Mouse (Mus musculus): Measurements from ENCODE around the gene Doc2a. TPM values are rescaled to one million over a fixed set of nuclear protein-coding genes. Genes with fewer than 3 reads are reported as not detected.

Gene Doc2a
- polyA plus RNA-seq, 1 experiment = not detected

GRCm38 (mm10) chr7:126845516-126845915 is 1.7 kb upstream of the Doc2a start:
- H3K4me3 ChIP-seq (ENCODE audit: low read depth, low read length) = no peak overlapping the region
- 95% methylated on average over 2 of the region's 2 CpGs for WGBS
- H3K27ac ChIP-seq (ENCODE audit: insufficient read depth, low read depth, low read length) = no peak overlapping the region
- H3K36me3 ChIP-seq (ENCODE audit: control insufficient read depth, insufficient read depth, low read length) = no peaks in the 10 kb centered on the region
- TF ChIP-seq CTCF (IDR thresholded peaks at IDR 0.05; ENCODE audit: extremely low read depth, insufficient read length, insufficient replicate concordance, low read depth, low read length) (no peak), POLR2A (IDR thresholded peaks at IDR 0.05; ENCODE audit: low read depth, low read length) (no peak)
- H3K27me3 ChIP-seq (ENCODE audit: control insufficient read depth, insufficient read depth, low read length) = peaks cover 27% of the 10 kb centered on the region
- H3K4me1 ChIP-seq (ENCODE audit: control insufficient read depth, insufficient read depth, insufficient read length, low read length) = peaks cover 7% of the 10 kb centered on the region; the same call in 1 of the 2 replicates

- Histone ChIP-seq H3K4me3 (ENCODE audit: low read depth, low read length) (peak overlapping the region; percentile 53), H3K27me3 (ENCODE audit: control insufficient read depth, insufficient read depth, low read length) (peaks cover 27% of the 10 kb centered on the region), H3K27ac (ENCODE audit: insufficient read depth, low read depth, low read length) (no peak overlapping the region), H3K36me3 (ENCODE audit: control insufficient read depth, insufficient read depth, low read length) (peaks cover 4% of the 10 kb centered on the region), H3K4me1 (ENCODE audit: control insufficient read depth, insufficient read depth, insufficient read length, low read length) (peaks cover 7% of the 10 kb centered on the region; the same call in 1 of the 2 replicates)
- 1% methylated on average over 72 of the region's 74 CpGs for WGBS
- TF ChIP-seq POLR2A (IDR thresholded peaks at IDR 0.05; ENCODE audit: low read depth, low read length) (no peak), CTCF (IDR thresholded peaks at IDR 0.05; ENCODE audit: extremely low read depth, insufficient read length, insufficient replicate concordance, low read depth, low read length) (no peak)
These were observed 494 bp downstream of the Doc2a start for GRCm38 (mm10) chr7:126847421-126848398.

- Histone ChIP-seq H3K27me3 (ENCODE audit: control insufficient read depth, insufficient read depth, low read length) (peaks cover 27% of the 10 kb centered on the region), H3K36me3 (ENCODE audit: control insufficient read depth, insufficient read depth, low read length) (peaks cover 11% of the 10 kb centered on the region), H3K4me1 (ENCODE audit: control insufficient read depth, insufficient read depth, insufficient read length, low read length) (peaks cover 7% of the 10 kb centered on the region; the same call in 1 of the 2 replicates), H3K4me3 (ENCODE audit: low read depth, low read length) (no peak overlapping the region), H3K27ac (ENCODE audit: insufficient read depth, low read depth, low read length) (no peak overlapping the region)
- WGBS = 35% methylated on average over 10 of the region's 10 CpGs
- no peak for TF ChIP-seq POLR2A (IDR thresholded peaks at IDR 0.05; ENCODE audit: low read depth, low read length)
- TF ChIP-seq CTCF (IDR thresholded peaks at IDR 0.05; ENCODE audit: extremely low read depth, insufficient read length, insufficient replicate concordance, low read depth, low read length) = no peak
These were observed 1.6 kb downstream of the Doc2a start for GRCm38 (mm10) chr7:126848794-126849193.

GRCm38 (mm10) chr7:126850161-126850560 is 2.9 kb downstream of the Doc2a start:
- H3K36me3 ChIP-seq (ENCODE audit: control insufficient read depth, insufficient read depth, low read length) = peaks cover 17% of the 10 kb centered on the region
- no peak overlapping the region for H3K4me3 ChIP-seq (ENCODE audit: low read depth, low read length)
- H3K4me1 ChIP-seq (ENCODE audit: control insufficient read depth, insufficient read depth, insufficient read length, low read length) = peaks cover 7% of the 10 kb centered on the region; the same call in 1 of the 2 replicates
- no peak for TF ChIP-seq CTCF (IDR thresholded peaks at IDR 0.05; ENCODE audit: extremely low read depth, insufficient read length, insufficient replicate concordance, low read depth, low read length)
- no peak for TF ChIP-seq POLR2A (IDR thresholded peaks at IDR 0.05; ENCODE audit: low read depth, low read length)
- H3K27ac ChIP-seq (ENCODE audit: insufficient read depth, low read depth, low read length) = no peak overlapping the region
- peaks cover 27% of the 10 kb centered on the region for H3K27me3 ChIP-seq (ENCODE audit: control insufficient read depth, insufficient read depth, low read length)
- WGBS = 46% methylated on average over 6 of the region's 6 CpGs

GRCm38 (mm10) chr7:126851192-126851591 is 4.0 kb downstream of the Doc2a start:
- peaks cover 22% of the 10 kb centered on the region for H3K36me3 ChIP-seq (ENCODE audit: control insufficient read depth, insufficient read depth, low read length)
- H3K4me1 ChIP-seq (ENCODE audit: control insufficient read depth, insufficient read depth, insufficient read length, low read length) = peaks cover 7% of the 10 kb centered on the region; the same call in 1 of the 2 replicates
- no peak overlapping the region for H3K27ac ChIP-seq (ENCODE audit: insufficient read depth, low read depth, low read length)
- H3K4me3 ChIP-seq (ENCODE audit: low read depth, low read length) = no peak overlapping the region
- peaks cover 27% of the 10 kb centered on the region for H3K27me3 ChIP-seq (ENCODE audit: control insufficient read depth, insufficient read depth, low read length)
- WGBS = 72% methylated on average over 12 of the region's 12 CpGs
- no peak for TF ChIP-seq CTCF (IDR thresholded peaks at IDR 0.05; ENCODE audit: extremely low read depth, insufficient read length, insufficient replicate concordance, low read depth, low read length)
- TF ChIP-seq POLR2A (IDR thresholded peaks at IDR 0.05; ENCODE audit: low read depth, low read length) = no peak

GRCm38 (mm10) chr7:126853454-126853853 is 6.2 kb downstream of the Doc2a start:
- peaks cover 10% of the 10 kb centered on the region for H3K27me3 ChIP-seq (ENCODE audit: control insufficient read depth, insufficient read depth, low read length)
- TF ChIP-seq POLR2A (IDR thresholded peaks at IDR 0.05; ENCODE audit: low read depth, low read length) = no peak
- no peak for TF ChIP-seq CTCF (IDR thresholded peaks at IDR 0.05; ENCODE audit: extremely low read depth, insufficient read length, insufficient replicate concordance, low read depth, low read length)
- H3K27ac ChIP-seq (ENCODE audit: insufficient read depth, low read depth, low read length) = no peak overlapping the region
- WGBS = 83% methylated on average over 5 of the region's 5 CpGs
- H3K4me3 ChIP-seq (ENCODE audit: low read depth, low read length) = no peak overlapping the region
- no peaks in the 10 kb centered on the region for H3K4me1 ChIP-seq (ENCODE audit: control insufficient read depth, insufficient read depth, insufficient read length, low read length)
- H3K36me3 ChIP-seq (ENCODE audit: control insufficient read depth, insufficient read depth, low read length) = peaks cover 35% of the 10 kb centered on the region

GRCm38 (mm10) chr7:126855641-126856040 is 8.4 kb downstream of the Doc2a start:
- Histone ChIP-seq H3K4me3 (ENCODE audit: low read depth, low read length) (no peak overlapping the region), H3K27me3 (ENCODE audit: control insufficient read depth, insufficient read depth, low read length) (no peaks in the 10 kb centered on the region), H3K27ac (ENCODE audit: insufficient read depth, low read depth, low read length) (no peak overlapping the region), H3K4me1 (ENCODE audit: control insufficient read depth, insufficient read depth, insufficient read length, low read length) (no peaks in the 10 kb centered on the region), H3K36me3 (ENCODE audit: control insufficient read depth, insufficient read depth, low read length) (peaks cover 39% of the 10 kb centered on the region)
- WGBS = 89% methylated on average over 3 of the region's 3 CpGs
- TF ChIP-seq CTCF (IDR thresholded peaks at IDR 0.05; ENCODE audit: extremely low read depth, insufficient read length, insufficient replicate concordance, low read depth, low read length) (no peak), POLR2A (IDR thresholded peaks at IDR 0.05; ENCODE audit: low read depth, low read length) (no peak)

Data from small intestine, adult 2 months (tissue).